Mouse (Mus musculus): Measurements from ENCODE around the gene Ttc13. TPM values are rescaled to one million over a fixed set of nuclear protein-coding genes. Genes with fewer than 3 reads are reported as not detected.

Gene Ttc13
- polyA plus RNA-seq, 1 experiment from 2014 or later: 45.5 TPM

GRCm38 (mm10) chr8:124720938-124721861, 583 bp downstream of the Ttc13 start:
- Histone ChIP-seq H3K27me3 (ENCODE audit: control insufficient read depth, insufficient read depth, low read length) (no peaks in the 10 kb centered on the region), H3K9me3 (ENCODE audit: control insufficient read depth, low read depth, low read length) (no peaks in the 10 kb centered on the region), H3K4me3 (ENCODE audit: low read depth, low read length) (peak overlapping the region; percentile 93), H3K27ac (ENCODE audit: low read length) (no peak overlapping the region), H3K36me3 (ENCODE audit: control insufficient read depth, insufficient read depth, low read length) (0 out of 2 replicates have a peak, but pooled peaks cover 2% of the 10 kb centered on the region), H3K4me2 (replicated peaks; ENCODE audit: low read depth, low read length) (peak overlapping the region; percentile 93), H3K9ac (replicated peaks; ENCODE audit: low read depth, low read length) (peak overlapping the region; percentile 61), H3K4me1 (ENCODE audit: control insufficient read depth, insufficient read depth, low read length) (peaks cover 13% of the 10 kb centered on the region)
- 2% methylated on average over 31 of the region's 31 CpGs for WGBS
- ATAC-seq (ENCODE audit: insufficient number of reproducible peaks, insufficient read depth, low FRiP score, low read depth): peak; percentile 60; the same call in 1 of the 2 replicates

GRCm38 (mm10) chr8:124720133-124720532, 1.6 kb downstream of the Ttc13 start:
- peaks cover 13% of the 10 kb centered on the region for H3K4me1 ChIP-seq (ENCODE audit: control insufficient read depth, insufficient read depth, low read length)
- WGBS: 81% methylated on average over 7 of the region's 7 CpGs
- no peak overlapping the region for H3K27ac ChIP-seq (ENCODE audit: low read length)
- H3K27me3 ChIP-seq (ENCODE audit: control insufficient read depth, insufficient read depth, low read length): no peaks in the 10 kb centered on the region
- H3K9ac ChIP-seq (replicated peaks; ENCODE audit: low read depth, low read length): no peak overlapping the region
- H3K9me3 ChIP-seq (ENCODE audit: control insufficient read depth, low read depth, low read length): no peaks in the 10 kb centered on the region
- H3K4me3 ChIP-seq (ENCODE audit: low read depth, low read length): no peak overlapping the region
- no peak overlapping the region for H3K4me2 ChIP-seq (replicated peaks; ENCODE audit: low read depth, low read length)
- no peak for ATAC-seq (ENCODE audit: insufficient number of reproducible peaks, insufficient read depth, low FRiP score, low read depth)
- H3K36me3 ChIP-seq (ENCODE audit: control insufficient read depth, insufficient read depth, low read length): no peaks in the 10 kb centered on the region

- no peaks in the 10 kb centered on the region for H3K9me3 ChIP-seq (ENCODE audit: control insufficient read depth, low read depth, low read length)
- ATAC-seq (ENCODE audit: insufficient number of reproducible peaks, insufficient read depth, low FRiP score, low read depth): no peak
- no peak overlapping the region for H3K27ac ChIP-seq (ENCODE audit: low read length)
- peaks cover 8% of the 10 kb centered on the region; the same call in 1 of the 2 replicates for H3K36me3 ChIP-seq (ENCODE audit: control insufficient read depth, insufficient read depth, low read length)
- peaks cover under 1% of the 10 kb centered on the region for H3K4me1 ChIP-seq (ENCODE audit: control insufficient read depth, insufficient read depth, low read length)
- no peak overlapping the region for H3K9ac ChIP-seq (replicated peaks; ENCODE audit: low read depth, low read length)
- WGBS: 81% methylated on average over 8 of the region's 8 CpGs
- H3K4me2 ChIP-seq (replicated peaks; ENCODE audit: low read depth, low read length): no peak overlapping the region
- no peaks in the 10 kb centered on the region for H3K27me3 ChIP-seq (ENCODE audit: control insufficient read depth, insufficient read depth, low read length)
- no peak overlapping the region for H3K4me3 ChIP-seq (ENCODE audit: low read depth, low read length)
Measured at GRCm38 (mm10) chr8:124715736-124716135, 6.0 kb downstream of the Ttc13 start.

GRCm38 (mm10) chr8:124713207-124713606, 8.6 kb downstream of the Ttc13 start:
- WGBS: 91% methylated on average over 6 of the region's 6 CpGs
- Histone ChIP-seq H3K9ac (replicated peaks; ENCODE audit: low read depth, low read length) (no peak overlapping the region), H3K4me3 (ENCODE audit: low read depth, low read length) (no peak overlapping the region), H3K4me2 (replicated peaks; ENCODE audit: low read depth, low read length) (no peak overlapping the region), H3K9me3 (ENCODE audit: control insufficient read depth, low read depth, low read length) (no peaks in the 10 kb centered on the region), H3K36me3 (ENCODE audit: control insufficient read depth, insufficient read depth, low read length) (peaks cover 15% of the 10 kb centered on the region; the same call in 1 of the 2 replicates), H3K4me1 (ENCODE audit: control insufficient read depth, insufficient read depth, low read length) (no peaks in the 10 kb centered on the region), H3K27ac (ENCODE audit: low read length) (no peak overlapping the region), H3K27me3 (ENCODE audit: control insufficient read depth, insufficient read depth, low read length) (no peaks in the 10 kb centered on the region)
- ATAC-seq (ENCODE audit: insufficient number of reproducible peaks, insufficient read depth, low FRiP score, low read depth): no peak

- no peaks in the 10 kb centered on the region for H3K27me3 ChIP-seq (ENCODE audit: control insufficient read depth, insufficient read depth, low read length)
- no peaks in the 10 kb centered on the region for H3K9me3 ChIP-seq (ENCODE audit: control insufficient read depth, low read depth, low read length)
- H3K27ac ChIP-seq (ENCODE audit: low read length): no peak overlapping the region
- no peak overlapping the region for H3K9ac ChIP-seq (replicated peaks; ENCODE audit: low read depth, low read length)
- H3K4me2 ChIP-seq (replicated peaks; ENCODE audit: low read depth, low read length): no peak overlapping the region
- H3K36me3 ChIP-seq (ENCODE audit: control insufficient read depth, insufficient read depth, low read length): peaks cover 19% of the 10 kb centered on the region; the same call in 1 of the 2 replicates
- H3K4me1 ChIP-seq (ENCODE audit: control insufficient read depth, insufficient read depth, low read length): no peaks in the 10 kb centered on the region
- ATAC-seq (ENCODE audit: insufficient number of reproducible peaks, insufficient read depth, low FRiP score, low read depth): no peak
- H3K4me3 ChIP-seq (ENCODE audit: low read depth, low read length): no peak overlapping the region
- WGBS: 88% methylated on average over 8 of the region's 8 CpGs
Measured at GRCm38 (mm10) chr8:124705823-124706222, 16.0 kb downstream of the Ttc13 start.

GRCm38 (mm10) chr8:124704376-124704775, 17.4 kb downstream of the Ttc13 start:
- WGBS: 83% methylated on average over 4 of the region's 4 CpGs
- H3K36me3 ChIP-seq (ENCODE audit: control insufficient read depth, insufficient read depth, low read length): peaks cover 19% of the 10 kb centered on the region; the same call in 1 of the 2 replicates
- H3K9me3 ChIP-seq (ENCODE audit: control insufficient read depth, low read depth, low read length): no peaks in the 10 kb centered on the region

DNA sequence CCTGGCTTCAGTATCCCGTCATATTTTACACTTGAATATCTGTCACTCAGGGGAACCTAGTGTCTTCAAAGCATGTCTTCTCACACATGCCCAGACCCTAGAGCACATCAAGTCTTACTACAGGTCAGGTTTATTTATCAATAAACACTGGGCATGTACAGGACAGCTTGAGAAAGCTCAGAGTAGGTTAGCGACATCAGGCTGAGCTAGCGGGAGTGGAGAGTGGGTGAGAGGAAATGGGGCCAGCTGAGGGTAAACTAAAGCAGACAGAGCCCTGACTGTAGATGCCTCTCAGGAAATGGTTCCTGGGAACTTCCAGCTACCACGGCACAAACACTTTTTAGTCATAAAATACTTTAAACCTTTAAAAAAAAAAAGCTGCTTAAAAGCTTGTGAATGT, 18.3 kb downstream of the Ttc13 start:
- Histone ChIP-seq H3K9ac (replicated peaks; ENCODE audit: low read depth, low read length) (no peak overlapping the region), H3K9me3 (ENCODE audit: control insufficient read depth, low read depth, low read length) (no peaks in the 10 kb centered on the region), H3K4me3 (ENCODE audit: low read depth, low read length) (no peak overlapping the region), H3K27me3 (ENCODE audit: control insufficient read depth, insufficient read depth, low read length) (no peaks in the 10 kb centered on the region), H3K4me1 (ENCODE audit: control insufficient read depth, insufficient read depth, low read length) (no peaks in the 10 kb centered on the region), H3K4me2 (replicated peaks; ENCODE audit: low read depth, low read length) (no peak overlapping the region), H3K36me3 (ENCODE audit: control insufficient read depth, insufficient read depth, low read length) (peaks cover 19% of the 10 kb centered on the region; the same call in 1 of the 2 replicates), H3K27ac (ENCODE audit: low read length) (no peak overlapping the region)
- WGBS: 68% methylated on average over 4 of the region's 4 CpGs
- no peak for ATAC-seq (ENCODE audit: insufficient number of reproducible peaks, insufficient read depth, low FRiP score, low read depth)

More at GRCm38 (mm10) chr8:124704376-124704775, 17.4 kb downstream of the Ttc13 start:
- Histone ChIP-seq H3K4me2 (replicated peaks; ENCODE audit: low read depth, low read length) (no peak overlapping the region), H3K27ac (ENCODE audit: low read length) (no peak overlapping the region), H3K27me3 (ENCODE audit: control insufficient read depth, insufficient read depth, low read length) (no peaks in the 10 kb centered on the region), H3K4me3 (ENCODE audit: low read depth, low read length) (no peak overlapping the region), H3K9ac (replicated peaks; ENCODE audit: low read depth, low read length) (no peak overlapping the region), H3K4me1 (ENCODE audit: control insufficient read depth, insufficient read depth, low read length) (no peaks in the 10 kb centered on the region)
- no peak for ATAC-seq (ENCODE audit: insufficient number of reproducible peaks, insufficient read depth, low FRiP score, low read depth)

GRCm38 (mm10) chr8:124702183-124702582, 19.6 kb downstream of the Ttc13 start:
- 79% methylated on average over 3 of the region's 3 CpGs for WGBS
- Histone ChIP-seq H3K9ac (replicated peaks; ENCODE audit: low read depth, low read length) (no peak overlapping the region), H3K36me3 (ENCODE audit: control insufficient read depth, insufficient read depth, low read length) (peaks cover 19% of the 10 kb centered on the region; the same call in 1 of the 2 replicates), H3K4me2 (replicated peaks; ENCODE audit: low read depth, low read length) (no peak overlapping the region), H3K27me3 (ENCODE audit: control insufficient read depth, insufficient read depth, low read length) (no peaks in the 10 kb centered on the region), H3K4me1 (ENCODE audit: control insufficient read depth, insufficient read depth, low read length) (no peaks in the 10 kb centered on the region), H3K4me3 (ENCODE audit: low read depth, low read length) (no peak overlapping the region), H3K9me3 (ENCODE audit: control insufficient read depth, low read depth, low read length) (no peaks in the 10 kb centered on the region), H3K27ac (ENCODE audit: low read length) (no peak overlapping the region)
- ATAC-seq (ENCODE audit: insufficient number of reproducible peaks, insufficient read depth, low FRiP score, low read depth): 0 out of 2 replicates have a peak, but pooled peaks have one; percentile 10
